Mouse (Mus musculus) G1E (cell line): ENCODE results near the gene Sept4. TPM values are rescaled to one million over a fixed set of nuclear protein-coding genes. Genes with fewer than 3 reads are reported as not detected.

Experiments
- ATAC-seq: 2 replicates; pipeline ENCODE4 v1.8.0; 2016; ENCODE audit warnings: mild to moderate bottlenecking; ENCODE audit not compliant: insufficient number of reproducible peaks, poor library complexity, low FRiP score, severe bottlenecking; ENCODE audit errors: extremely low read depth
- DNase-seq: peaks from one replicate; pipeline ENCODE4 v3.0.0; 2012; ENCODE audit warnings: low spot score
- H3K27me3 ChIP-seq: 2 replicates; pipeline ENCODE4 v1.6.1; 2012; ENCODE audit warnings: mild to moderate bottlenecking, low read length, inconsistent platforms; ENCODE audit not compliant: insufficient read depth
- H3K36me3 ChIP-seq: replicated peaks from 2 replicates; pipeline ENCODE3; 2012; ENCODE audit warnings: mild to moderate bottlenecking, inconsistent platforms
- H3K4me1 ChIP-seq: 2 replicates; pipeline ENCODE4 v1.6.1; 2012; ENCODE audit warnings: low read depth, low read length, inconsistent platforms, mixed read lengths; ENCODE audit not compliant: insufficient read depth
- H3K4me3 ChIP-seq: 2 replicates; pipeline ENCODE4 v1.5.1; 2012; ENCODE audit warnings: low read depth, mild to moderate bottlenecking, inconsistent platforms, low read length, moderate library complexity, mixed read lengths
- H3K9me3 ChIP-seq: replicated peaks from 2 replicates; pipeline ENCODE4 v1.6.1; 2012; ENCODE audit warnings: inconsistent platforms
- CTCF ChIP-seq: IDR thresholded peaks from 2 replicates; pipeline ENCODE4 v1.5.1; 2012; ENCODE audit warnings: low read depth, low read length, inconsistent platforms, mixed read lengths
- GATA1 ChIP-seq: IDR thresholded peaks from 2 replicates; pipeline ENCODE4 v1.6.1; 2012; ENCODE audit warnings: borderline replicate concordance, low read length, inconsistent platforms, mixed read lengths
- GATA2 ChIP-seq: IDR thresholded peaks from 2 replicates; pipeline ENCODE4 v1.6.1; 2012; ENCODE audit warnings: low read depth, low read length, inconsistent platforms, borderline replicate concordance
- POLR2AphosphoS5 ChIP-seq: IDR thresholded peaks from 2 replicates; pipeline ENCODE4 v1.6.1; 2012; ENCODE audit warnings: low read depth, low read length, inconsistent platforms; ENCODE audit not compliant: insufficient replicate concordance
- TAL1 ChIP-seq: conservative IDR thresholded peaks from 2 replicates; pipeline ENCODE4 v1.6.1; 2012; ENCODE audit warnings: low read depth, low read length, inconsistent platforms, mixed read lengths
- polyA plus RNA-seq: library from polyadenylated mRNA; stranded (reverse); fragments of >175 nt; gene quantifications from 2 replicates; pipeline ENCODE4 v1.2.3, GENCODE M21; 2012
- total RNA-seq, 2 experiments: library from RNA; stranded (forward) in 1 of 2; stranded (reverse) in 1 of 2; fragments of 200-1000 nt in 1 of 2; fragments of >200 nt in 1 of 2; fragmentation: Nextera tagmentation in 1 of 2; gene quantifications; 2 replicates each; pipeline ENCODE4 v1.2.3; 2014 to 2017

Sept4 gene
- total and polyA plus RNA-seq, 3 experiments, result 0.91 to 2.6 TPM; not detected in 1

DNA sequence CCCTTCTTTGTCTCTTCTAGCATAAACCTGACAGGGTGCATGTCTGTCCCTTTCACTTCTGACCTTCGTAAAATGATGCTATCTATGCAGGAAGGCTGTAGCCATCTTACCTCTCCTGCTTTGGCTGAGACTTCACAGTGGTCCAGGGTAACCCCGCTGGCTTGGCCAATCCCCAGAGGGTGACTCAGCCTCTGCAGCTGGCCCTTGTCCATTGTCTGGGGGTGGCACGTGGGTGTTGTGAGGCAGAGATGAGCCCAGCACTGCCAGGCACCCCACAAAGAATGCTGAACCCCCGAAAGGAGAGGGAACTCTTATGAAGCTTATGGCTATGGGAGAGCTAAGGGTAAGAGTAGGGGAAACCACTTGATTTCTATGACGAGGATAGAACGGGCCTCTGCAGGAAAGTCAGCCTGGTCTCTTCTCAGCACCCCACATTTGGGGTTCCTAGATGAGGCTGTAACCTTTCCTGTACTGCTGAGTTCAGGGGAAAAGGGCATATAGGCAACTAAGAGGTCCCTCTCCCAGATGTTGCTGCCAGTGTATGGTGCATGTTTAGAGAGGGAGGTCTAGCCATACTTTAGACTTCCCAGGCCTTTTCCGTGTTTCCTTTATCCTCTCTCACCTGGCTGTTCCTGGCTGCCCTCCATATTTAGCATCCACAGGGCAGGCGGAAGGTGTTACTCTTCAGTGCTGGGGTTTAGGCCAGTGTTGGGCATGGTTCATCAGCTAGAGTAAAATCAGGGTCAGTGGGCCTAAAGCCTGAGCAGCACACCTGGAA, 13.4 kb downstream of the Sept4 start:
- no peak overlapping the region for H3K4me3 ChIP-seq
- H3K9me3 ChIP-seq, result no peaks in the 10 kb centered on the region
- DNase-seq (no peak), ATAC-seq (no peak)
- peaks cover 42% of the 10 kb centered on the region for H3K4me1 ChIP-seq
- TF ChIP-seq GATA2, result no peak
- TF ChIP-seq POLR2AphosphoS5, result no peak
- TF ChIP-seq CTCF, result no peak
- no peak for TF ChIP-seq GATA1
- no peak for TF ChIP-seq TAL1
- H3K27me3 ChIP-seq, result peaks cover 27% of the 10 kb centered on the region
- no peaks in the 10 kb centered on the region for H3K36me3 ChIP-seq

DNA sequence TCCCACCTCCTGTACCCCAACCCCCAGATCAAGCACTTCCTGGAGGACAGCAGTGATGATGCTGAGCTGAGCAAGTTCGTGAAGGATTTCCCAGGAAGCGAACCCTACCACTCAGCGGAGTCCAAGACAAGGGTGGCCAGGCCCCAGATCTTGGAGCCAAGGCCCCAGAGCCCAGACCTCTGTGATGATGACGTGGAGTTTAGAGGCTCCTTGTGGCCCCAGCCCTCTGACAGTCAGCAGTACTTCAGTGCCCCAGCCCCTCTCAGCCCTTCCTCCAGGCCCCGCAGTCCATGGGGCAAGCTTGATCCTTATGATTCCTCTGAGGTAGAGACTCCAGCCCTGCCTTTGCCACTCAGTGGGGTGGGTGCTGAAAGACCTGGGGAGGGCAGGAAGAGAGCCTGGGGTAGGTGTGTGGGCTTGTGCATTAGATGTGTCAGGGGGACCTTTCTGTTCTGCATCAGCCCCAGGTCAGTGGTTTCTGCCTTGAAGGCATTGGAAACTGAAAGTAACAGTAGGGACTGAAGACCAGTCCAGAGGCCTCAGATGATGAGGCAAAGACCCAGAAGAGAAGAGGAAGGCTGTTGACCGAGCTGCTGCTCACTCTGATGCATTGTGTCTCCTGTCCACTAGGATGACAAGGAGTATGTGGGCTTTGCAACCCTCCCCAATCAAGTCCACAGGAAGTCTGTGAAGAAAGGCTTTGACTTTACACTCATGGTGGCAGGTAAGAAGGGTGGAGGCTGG, 14.8 kb downstream of the Sept4 start:
- DNase-seq (no peak), ATAC-seq (no peak)
- TF ChIP-seq CTCF (no peak), GATA2 (no peak), GATA1 (no peak), TAL1 (no peak), POLR2AphosphoS5 (no peak)
- peaks cover under 1% of the 10 kb centered on the region for H3K36me3 ChIP-seq
- peaks cover 30% of the 10 kb centered on the region for H3K4me1 ChIP-seq
- H3K9me3 ChIP-seq, result no peaks in the 10 kb centered on the region
- no peak overlapping the region for H3K4me3 ChIP-seq
- H3K27me3 ChIP-seq, result peaks cover 21% of the 10 kb centered on the region

DNA sequence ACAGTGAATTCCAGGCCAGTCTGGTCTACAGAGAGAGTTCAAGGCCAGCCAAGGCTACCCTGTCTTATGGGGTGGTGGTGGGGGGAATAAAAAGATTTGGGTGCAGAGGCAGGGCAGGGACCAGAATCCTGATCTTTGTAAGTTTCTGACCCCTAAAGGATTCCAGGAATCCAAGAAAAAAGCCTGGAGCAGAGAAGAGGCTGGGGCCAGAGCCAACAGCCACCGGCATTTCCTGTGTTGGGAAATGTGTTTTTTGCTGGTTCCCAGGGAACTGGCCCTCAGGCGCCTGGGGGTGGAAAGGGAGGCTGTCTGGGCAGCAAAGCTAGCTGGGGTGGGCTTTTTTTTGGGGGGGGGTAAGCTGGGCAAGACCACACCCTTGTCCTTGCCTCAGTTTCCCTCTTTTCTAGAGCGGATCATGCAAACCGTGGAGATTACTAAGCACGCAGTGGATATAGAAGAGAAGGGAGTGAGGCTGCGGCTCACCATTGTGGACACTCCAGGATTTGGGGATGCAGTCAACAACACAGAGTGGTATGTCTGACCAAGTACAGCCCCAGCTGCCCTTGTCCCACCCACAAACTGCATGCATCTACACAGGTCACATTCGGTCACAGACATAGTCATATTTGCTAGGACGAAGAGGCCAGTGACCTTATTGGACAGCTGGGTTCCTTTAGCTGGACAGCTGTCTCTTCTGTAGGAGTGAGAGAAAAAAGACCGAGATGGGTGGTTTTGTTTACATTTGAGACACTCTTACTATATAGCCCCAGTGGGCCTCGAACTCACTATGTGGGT, 16.2 kb downstream of the Sept4 start:
- Histone ChIP-seq H3K36me3 (peaks cover 14% of the 10 kb centered on the region), H3K4me1 (peaks cover 23% of the 10 kb centered on the region), H3K27me3 (peaks cover 21% of the 10 kb centered on the region), H3K9me3 (no peaks in the 10 kb centered on the region), H3K4me3 (no peak overlapping the region)
- DNase-seq, result no peak
- TF ChIP-seq GATA1 (no peak), TAL1 (no peak), CTCF (no peak), POLR2AphosphoS5 (no peak), GATA2 (no peak)
- no peak for ATAC-seq

DNA sequence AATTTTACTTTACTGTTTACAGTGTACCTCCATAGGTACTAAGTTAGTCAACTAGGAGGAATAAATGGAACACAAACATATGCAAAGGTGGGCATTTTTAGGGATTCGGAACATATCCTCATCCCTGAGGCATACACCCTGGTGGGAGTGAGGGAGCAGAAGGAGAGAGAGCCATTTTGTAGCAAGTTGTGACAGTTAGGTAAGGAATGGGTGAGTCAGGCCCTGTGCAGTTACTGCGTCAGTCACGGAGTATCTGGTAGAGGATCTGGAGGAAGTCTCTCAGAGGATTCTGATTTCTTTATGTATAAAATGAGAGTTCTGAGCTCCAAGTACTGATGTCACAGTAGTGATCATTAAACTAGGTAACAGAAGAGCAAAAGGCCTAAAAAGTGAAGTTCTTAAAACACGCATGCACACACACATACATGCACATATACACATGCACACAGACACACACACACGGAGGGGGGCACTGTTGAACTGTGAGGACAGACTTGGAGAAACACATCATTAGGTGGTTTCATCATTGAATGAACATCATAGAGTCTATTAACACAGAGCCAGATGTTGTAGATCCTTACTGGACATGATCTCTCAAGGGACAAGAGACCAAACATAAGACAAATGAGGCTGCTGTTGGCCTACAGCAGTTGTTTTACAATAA, 18.6 kb downstream of the Sept4 start:
- DNase-seq, result no peak
- no peak for TF ChIP-seq GATA1
- no peak for TF ChIP-seq GATA2
- TF ChIP-seq CTCF, result no peak
- no peak for TF ChIP-seq POLR2AphosphoS5
- TF ChIP-seq TAL1, result no peak
- H3K4me1 ChIP-seq, result peaks cover 25% of the 10 kb centered on the region

GRCm38 (mm10) chr11:87589605-87590004, 20.9 kb downstream of the Sept4 start:
- DNase-seq, result no peak
- ATAC-seq, result no peak
- Histone ChIP-seq H3K9me3 (no peaks in the 10 kb centered on the region), H3K4me3 (no peak overlapping the region), H3K36me3 (peaks cover 28% of the 10 kb centered on the region), H3K4me1 (peaks cover 40% of the 10 kb centered on the region), H3K27me3 (no peaks in the 10 kb centered on the region)
- TF ChIP-seq CTCF (no peak), POLR2AphosphoS5 (no peak), TAL1 (no peak), GATA1 (no peak), GATA2 (no peak)

More for the DNA sequence above, 18.6 kb downstream of the Sept4 start:
- Histone ChIP-seq H3K9me3 (no peaks in the 10 kb centered on the region), H3K4me3 (no peak overlapping the region), H3K27me3 (peaks cover 8% of the 10 kb centered on the region), H3K36me3 (peaks cover 14% of the 10 kb centered on the region)
- ATAC-seq, result no peak
